Mouse (Mus musculus) limb, embryonic 12.5 days (tissue): ENCODE results near the gene Frat1. TPM values are rescaled to one million over a fixed set of nuclear protein-coding genes. Genes with fewer than 3 reads are reported as not detected.
"Not testable (repeated sequence)": the region's sequence is repeated elsewhere in the genome, so short reads cannot be mapped to it uniquely, and the experiment has no call there.

Experiments
- ATAC-seq: fragments of 200-750 bp; cut with Nextera tagmentation; 2 replicates; pipeline ENCODE4 v1.8.0; 2017; ENCODE audit warnings: low read depth, moderate TSS enrichment; ENCODE audit not compliant: insufficient number of reproducible peaks, insufficient read depth, low FRiP score, low TSS enrichment
- H3K27ac ChIP-seq: fragments of 300-500 bp; sonication (generic); 2 replicates; pipeline ENCODE4 v1.5.1; 2016; ENCODE audit warnings: mild to moderate bottlenecking, moderate library complexity
- H3K27me3 ChIP-seq: fragments of 300-500 bp; sonication (generic); 2 replicates; pipeline ENCODE4 v1.6.1; 2016; ENCODE audit warnings: mild to moderate bottlenecking, moderate library complexity
- H3K36me3 ChIP-seq: fragments of 300-500 bp; sonication (generic); 2 replicates; pipeline ENCODE4 v1.6.1; 2016; ENCODE audit warnings: mild to moderate bottlenecking, moderate library complexity
- H3K4me1 ChIP-seq: fragments of 300-500 bp; sonication (generic); replicated peaks from 2 replicates; pipeline ENCODE4 v1.6.1; 2016
- H3K4me2 ChIP-seq: fragments of 300-500 bp; sonication (generic); 2 replicates; pipeline ENCODE4 v1.6.1; 2016; ENCODE audit warnings: mild to moderate bottlenecking, moderate library complexity
- H3K4me3 ChIP-seq: fragments of 300-500 bp; sonication (generic); replicated peaks from 2 replicates; pipeline ENCODE4 v1.5.1; 2016; ENCODE audit warnings: mild to moderate bottlenecking
- H3K9ac ChIP-seq: fragments of 300-500 bp; sonication (generic); replicated peaks from 2 replicates; pipeline ENCODE4 v1.6.1; 2016; ENCODE audit warnings: mild to moderate bottlenecking, moderate library complexity
- H3K9me3 ChIP-seq: fragments of 300-500 bp; sonication (generic); 2 replicates; pipeline ENCODE4 v1.6.1; 2016; ENCODE audit warnings: mild to moderate bottlenecking, moderate library complexity
- WGBS: fragments of 180-500 bp; shearing (Covaris S2); methylation state at CpG from one replicate; pipeline ENCODE4 v1.1.7; 2016; 5-methylcytosine and 5-hydroxymethylcytosine counted together
- polyA plus RNA-seq: library from polyadenylated mRNA; unstranded; fragments of >200 nt; fragmentation: Nextera tagmentation; extraction: Ambion mirVana; gene quantifications from 2 replicates; pipeline ENCODE4 v1.2.1, GENCODE M21; 2016

Frat1 gene
- polyA plus RNA-seq, 1 experiment from 2014 or later = 6.2 TPM

DNA sequence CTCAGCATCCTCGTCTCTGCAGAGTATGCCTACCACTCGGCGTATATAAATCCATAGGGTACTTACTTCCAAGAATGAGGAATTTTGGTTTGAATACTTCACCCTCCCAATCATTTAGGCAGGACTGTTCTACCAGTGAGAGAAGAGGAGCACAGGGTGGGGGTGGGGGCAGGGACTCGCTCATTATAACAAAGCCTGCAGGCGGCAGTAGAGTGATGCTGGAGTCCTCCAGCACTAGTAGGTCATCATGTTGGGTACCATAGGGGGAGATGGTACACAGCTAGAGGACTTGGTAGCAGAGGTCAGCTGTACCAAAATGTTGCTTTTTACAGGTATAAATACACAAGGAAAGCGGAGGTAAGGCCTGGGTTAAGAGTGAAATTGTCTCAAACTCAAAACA lies 14.6 kb downstream of the Frat1 start:
- no peaks in the 10 kb centered on the region for H3K36me3 ChIP-seq
- WGBS = 83% methylated on average over 6 of the region's 6 CpGs

DNA sequence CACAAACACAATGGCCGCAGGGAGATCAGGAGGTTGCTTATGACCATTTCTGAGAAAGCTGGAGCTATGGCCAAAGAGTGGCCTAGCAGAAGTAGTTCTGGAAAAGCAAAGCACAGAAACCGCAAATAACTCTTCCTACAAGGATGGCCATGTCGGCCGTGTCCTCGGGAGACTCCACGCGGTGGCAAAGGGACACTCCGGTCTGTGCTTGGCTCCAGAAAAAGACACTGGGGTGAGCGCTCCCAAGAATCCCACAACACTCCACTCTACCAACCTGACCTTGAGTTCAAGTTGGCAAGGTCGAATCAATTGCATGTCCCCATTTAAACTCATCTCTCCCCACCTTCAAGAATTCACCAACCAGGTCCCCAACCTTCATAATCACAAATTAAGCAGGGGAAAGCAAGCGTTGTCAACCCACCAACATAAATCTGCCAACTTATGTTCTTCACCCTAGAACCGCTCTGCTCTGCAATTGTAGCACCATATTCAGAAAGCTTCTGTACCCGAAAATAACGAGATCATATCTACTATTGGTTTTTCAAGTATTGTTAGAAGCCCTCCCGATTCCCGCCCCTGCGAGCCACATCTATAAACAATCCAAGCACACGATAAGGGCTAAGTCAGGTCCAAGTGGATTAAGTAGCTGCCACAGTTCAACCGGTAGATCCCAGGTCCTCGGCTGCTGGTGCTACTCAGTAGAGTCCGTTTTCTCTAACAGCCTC lies 16.8 kb downstream of the Frat1 start:
- Histone ChIP-seq H3K27me3 (peaks cover 22% of the 10 kb centered on the region), H3K4me3 (peak overlapping the region; percentile 78), H3K9ac (peak overlapping the region; percentile 74), H3K36me3 (no peaks in the 10 kb centered on the region), H3K4me1 (peaks cover 26% of the 10 kb centered on the region), H3K27ac (peak overlapping the region; percentile 80; the same call in 1 of the 2 replicates), H3K4me2 (peak overlapping the region; percentile 100), H3K9me3 (no peaks in the 10 kb centered on the region)
- no peak for ATAC-seq
- WGBS = 19% methylated on average over 21 of the region's 21 CpGs

More for the DNA sequence above, 14.6 kb downstream of the Frat1 start:
- H3K4me1 ChIP-seq = peaks cover 11% of the 10 kb centered on the region; the same call in 1 of the 2 replicates
- no peaks in the 10 kb centered on the region for H3K9me3 ChIP-seq
- ATAC-seq = no peak
- H3K9ac ChIP-seq = no peak overlapping the region
- no peak overlapping the region for H3K4me3 ChIP-seq
- no peak overlapping the region for H3K4me2 ChIP-seq
- H3K27ac ChIP-seq = no peak overlapping the region
- H3K27me3 ChIP-seq = peaks cover 26% of the 10 kb centered on the region

DNA sequence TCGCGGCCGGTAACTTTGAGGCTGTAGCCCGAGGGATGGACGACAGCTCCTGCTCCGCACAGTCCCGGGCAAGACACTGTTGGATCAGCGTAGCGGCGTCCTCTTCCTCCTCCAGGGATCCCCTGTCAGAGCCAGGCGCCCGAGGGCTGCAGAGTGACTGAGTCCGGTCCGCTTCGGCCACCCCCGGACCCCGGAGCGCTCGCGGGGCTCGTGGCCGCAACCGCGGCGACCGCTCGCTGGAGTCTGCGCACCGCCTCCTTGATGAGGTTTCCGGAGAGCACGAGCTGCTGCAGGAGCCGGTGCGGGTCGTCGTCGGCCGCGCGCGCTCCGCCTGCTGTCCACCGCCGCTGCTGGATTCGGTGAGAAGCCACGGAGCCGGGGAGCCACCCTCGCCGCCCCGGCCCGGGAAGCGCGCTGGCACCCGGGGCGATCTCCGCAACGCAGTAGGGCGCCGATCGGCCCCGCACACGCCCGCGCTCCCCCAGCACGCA lies 17.4 kb downstream of the Frat1 start:
- under 1% methylated on average over 64 of the region's 64 CpGs for WGBS
- peak overlapping the region; percentile 80 for H3K27ac ChIP-seq
- peak overlapping the region; percentile 78 for H3K4me3 ChIP-seq
- H3K4me2 ChIP-seq = peak overlapping the region; percentile 100
- no peaks in the 10 kb centered on the region for H3K9me3 ChIP-seq
- ATAC-seq = no peak
- H3K4me1 ChIP-seq = peaks cover 26% of the 10 kb centered on the region
- no peaks in the 10 kb centered on the region for H3K36me3 ChIP-seq
- peaks cover 22% of the 10 kb centered on the region for H3K27me3 ChIP-seq
- peak overlapping the region; percentile 74 for H3K9ac ChIP-seq

DNA sequence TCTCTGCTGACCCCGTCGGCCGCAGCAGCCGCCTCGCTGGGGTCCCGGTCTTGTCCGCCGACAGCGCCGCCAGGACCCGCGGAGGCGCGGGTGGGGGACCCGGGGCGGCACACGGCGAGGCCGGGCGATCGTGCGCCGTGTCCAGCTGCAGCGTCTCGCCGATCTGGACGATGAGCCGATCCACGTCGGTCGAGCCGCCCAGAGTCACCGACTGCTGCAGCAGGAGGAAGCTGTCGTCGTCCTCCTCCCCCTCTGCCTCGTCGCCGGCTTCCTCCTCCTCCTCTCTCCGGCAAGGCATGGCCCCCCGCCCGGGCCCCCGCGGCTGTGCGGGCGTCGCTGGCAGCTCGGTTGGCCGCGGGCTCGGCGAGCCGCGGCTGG lies 17.8 kb downstream of the Frat1 start:
- H3K27me3 ChIP-seq = peaks cover 22% of the 10 kb centered on the region
- WGBS = 0% methylated on average over 22 of the region's 53 CpGs
- peak overlapping the region; percentile 78 for H3K4me3 ChIP-seq
- not testable (repeated sequence) for H3K9me3 ChIP-seq, H3K36me3 ChIP-seq
- ATAC-seq = peak; percentile 53
- peak overlapping the region; percentile 74 for H3K9ac ChIP-seq
- H3K4me2 ChIP-seq = peak overlapping the region; percentile 100
- H3K27ac ChIP-seq = peak overlapping the region; percentile 80
- H3K4me1 ChIP-seq = peaks cover 26% of the 10 kb centered on the region

DNA sequence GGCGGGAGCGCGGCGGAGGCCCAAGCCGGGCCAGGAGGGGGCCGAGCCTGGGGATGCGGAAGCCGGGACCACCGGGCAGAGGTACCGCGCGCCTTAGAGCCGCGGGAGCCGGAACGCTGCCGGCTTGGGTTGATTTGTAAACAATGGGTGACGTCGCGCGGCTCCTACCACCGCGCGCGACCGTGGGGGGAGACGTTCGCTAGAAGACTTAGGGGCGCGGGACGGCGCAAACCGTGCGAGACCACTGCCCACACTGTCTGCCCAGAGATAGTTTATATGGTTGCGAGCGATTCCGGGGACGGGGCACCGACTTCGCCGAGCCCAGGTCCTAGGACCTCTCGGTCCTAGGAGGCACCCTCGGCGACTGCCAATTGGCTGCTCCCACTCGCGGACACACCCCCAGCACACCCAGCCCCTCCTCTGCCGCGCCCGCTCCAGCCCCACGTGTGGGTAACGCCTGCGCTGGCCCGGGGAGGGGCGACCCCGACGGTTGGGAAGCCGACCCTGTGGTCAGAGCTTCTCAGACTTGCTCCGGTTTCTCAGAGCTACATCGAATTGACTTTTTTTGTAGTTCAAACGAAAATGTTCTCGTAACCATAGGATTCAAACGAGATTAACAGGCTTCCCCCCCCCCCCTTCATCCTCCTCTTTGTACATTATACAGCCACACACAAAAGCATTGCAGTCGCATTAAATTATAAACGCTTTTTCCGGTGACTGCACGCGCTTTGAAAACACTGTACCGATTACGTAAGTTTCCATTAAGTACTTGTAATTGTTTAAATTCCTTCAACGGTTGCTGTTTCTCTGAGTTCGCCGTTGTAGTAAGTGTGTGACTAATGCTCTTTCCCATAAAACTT lies 18.5 kb downstream of the Frat1 start, which contains the start of gene Frat2:
Frat2 (minus strand) TSS at position 141 of the 860 bp plus-strand sequence.
- ATAC-seq = peak; percentile 95
- Histone ChIP-seq H3K4me2 (peak within 1 kb of the TSS; percentile 100), H3K4me1 (peaks cover 26% of the 10 kb centered on the region), H3K36me3 (no peaks in the 10 kb centered on the region), H3K27me3 (peaks cover 22% of the 10 kb centered on the region), H3K9ac (peak within 1 kb of the TSS; percentile 74), H3K4me3 (peak within 1 kb of the TSS; percentile 78), H3K9me3 (no peaks in the 10 kb centered on the region), H3K27ac (peak within 1 kb of the TSS; percentile 80)
- WGBS = under 1% methylated on average over 66 of the region's 72 CpGs

DNA sequence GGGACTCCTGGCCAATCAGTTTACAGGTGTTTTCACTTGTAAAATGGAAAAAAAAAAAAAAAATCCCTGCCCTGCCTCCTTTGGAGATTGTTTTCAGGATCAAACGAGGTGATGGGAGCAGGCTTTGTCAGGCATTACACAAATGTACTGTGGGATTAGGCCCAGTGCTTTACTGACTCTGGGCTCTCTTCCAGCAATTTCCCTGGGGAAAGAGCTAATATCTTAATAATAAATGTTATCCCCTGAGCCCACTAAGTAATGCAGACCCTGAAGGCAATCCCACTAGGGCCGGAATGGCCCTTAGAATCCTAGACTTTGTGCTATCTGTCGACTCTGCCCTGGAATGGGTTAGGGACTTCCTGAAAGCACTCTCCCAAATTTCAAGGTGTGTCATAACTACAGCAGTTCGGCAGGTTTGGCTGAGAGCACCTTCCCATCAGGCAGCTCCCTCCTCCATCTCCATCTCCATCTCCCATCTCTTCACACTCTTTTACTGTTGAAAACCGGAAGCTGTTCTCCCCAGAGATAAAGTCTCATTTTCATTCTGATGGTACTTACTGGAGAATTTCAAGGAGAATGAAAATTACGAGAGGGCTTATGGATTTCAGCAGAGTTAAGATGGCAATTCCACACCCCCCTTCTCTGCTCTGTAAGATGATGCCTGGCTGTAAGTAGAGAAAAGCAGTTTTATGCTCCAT lies 20.4 kb downstream of the Frat1 start:
- Histone ChIP-seq H3K27ac (peak overlapping the region; percentile 87), H3K4me2 (peak overlapping the region; percentile 20), H3K27me3 (peaks cover 19% of the 10 kb centered on the region)

DNA sequence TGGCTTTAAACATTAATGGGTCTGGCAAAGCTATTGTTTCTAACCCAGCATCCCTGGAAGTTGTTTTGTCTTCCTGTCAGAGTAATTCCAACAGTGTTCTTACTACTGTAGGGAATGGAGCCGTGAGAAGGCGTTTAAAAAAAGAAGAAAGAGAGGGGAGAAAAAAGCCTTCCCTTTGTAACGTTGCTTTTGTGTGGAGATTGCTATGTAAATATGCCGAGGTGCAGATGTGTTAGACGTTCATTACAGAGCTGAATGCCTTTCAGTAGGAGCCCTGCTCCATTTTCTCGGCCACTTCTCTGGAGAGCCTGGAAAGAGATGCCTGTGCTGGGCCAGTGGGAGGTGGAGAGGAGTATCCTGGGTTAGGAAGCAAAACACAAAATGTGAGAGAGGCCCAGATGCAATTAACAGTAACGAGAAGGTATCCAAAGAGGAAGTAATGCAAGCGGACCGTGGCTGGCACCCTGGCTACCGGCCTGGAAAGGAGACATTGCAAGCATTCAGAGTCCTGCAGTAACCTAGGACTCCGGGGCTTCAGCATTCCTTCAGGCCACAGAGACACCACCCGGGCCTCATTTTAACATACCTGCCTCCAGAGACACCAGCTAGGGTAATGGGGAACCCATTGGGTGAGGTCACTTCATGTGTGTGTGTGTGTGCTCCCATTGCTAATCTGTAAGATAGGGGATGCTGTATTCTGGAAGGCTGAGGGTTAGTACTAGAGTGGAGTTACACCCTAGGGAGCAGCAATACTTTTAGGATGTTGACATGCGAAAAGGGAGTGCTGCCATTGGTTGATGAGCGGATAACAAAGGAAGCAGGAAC lies 21.2 kb downstream of the Frat1 start:
- WGBS = 28% methylated on average over 14 of the region's 14 CpGs
- Histone ChIP-seq H3K4me1 (peaks cover 26% of the 10 kb centered on the region), H3K27ac (peak overlapping the region; percentile 87), H3K4me3 (no peak overlapping the region), H3K36me3 (no peaks in the 10 kb centered on the region), H3K9ac (no peak overlapping the region), H3K27me3 (peaks cover 12% of the 10 kb centered on the region), H3K4me2 (peak overlapping the region; percentile 20), H3K9me3 (no peaks in the 10 kb centered on the region)
- ATAC-seq = no peak

More for the DNA sequence above, 20.4 kb downstream of the Frat1 start:
- Histone ChIP-seq H3K4me3 (no peak overlapping the region), H3K9me3 (no peaks in the 10 kb centered on the region), H3K9ac (no peak overlapping the region), H3K4me1 (peaks cover 26% of the 10 kb centered on the region), H3K36me3 (no peaks in the 10 kb centered on the region)
- ATAC-seq = no peak
- 24% methylated on average over 6 of the region's 6 CpGs for WGBS

DNA sequence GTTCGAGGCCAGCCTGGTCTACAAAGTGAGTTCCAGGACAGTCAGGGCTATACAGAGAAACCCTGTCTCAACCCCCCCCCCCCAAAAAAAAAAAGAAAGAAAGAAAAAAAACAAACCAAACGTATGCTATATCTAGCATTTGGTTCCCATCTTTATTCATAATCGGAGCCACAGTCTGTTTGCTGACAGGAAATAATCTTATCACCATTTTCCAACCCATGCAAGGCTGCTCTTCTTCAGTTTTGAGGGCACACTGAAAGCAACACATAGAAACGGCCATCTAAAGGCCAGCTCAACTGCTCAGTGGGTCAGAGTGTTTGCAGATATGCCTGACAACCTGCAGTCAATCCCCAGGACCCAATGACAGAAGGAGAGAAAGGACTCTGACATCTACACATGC lies 22.7 kb downstream of the Frat1 start:
- H3K36me3 ChIP-seq = no peaks in the 10 kb centered on the region
- ATAC-seq = no peak
- H3K27me3 ChIP-seq = no peaks in the 10 kb centered on the region; the same call in 1 of the 2 replicates
- no peak overlapping the region for H3K4me2 ChIP-seq
- no peak overlapping the region for H3K4me3 ChIP-seq
- no peaks in the 10 kb centered on the region for H3K9me3 ChIP-seq
- H3K27ac ChIP-seq = no peak overlapping the region
- 89% methylated on average over 4 of the region's 4 CpGs for WGBS
- H3K9ac ChIP-seq = no peak overlapping the region
- peaks cover 15% of the 10 kb centered on the region for H3K4me1 ChIP-seq

DNA sequence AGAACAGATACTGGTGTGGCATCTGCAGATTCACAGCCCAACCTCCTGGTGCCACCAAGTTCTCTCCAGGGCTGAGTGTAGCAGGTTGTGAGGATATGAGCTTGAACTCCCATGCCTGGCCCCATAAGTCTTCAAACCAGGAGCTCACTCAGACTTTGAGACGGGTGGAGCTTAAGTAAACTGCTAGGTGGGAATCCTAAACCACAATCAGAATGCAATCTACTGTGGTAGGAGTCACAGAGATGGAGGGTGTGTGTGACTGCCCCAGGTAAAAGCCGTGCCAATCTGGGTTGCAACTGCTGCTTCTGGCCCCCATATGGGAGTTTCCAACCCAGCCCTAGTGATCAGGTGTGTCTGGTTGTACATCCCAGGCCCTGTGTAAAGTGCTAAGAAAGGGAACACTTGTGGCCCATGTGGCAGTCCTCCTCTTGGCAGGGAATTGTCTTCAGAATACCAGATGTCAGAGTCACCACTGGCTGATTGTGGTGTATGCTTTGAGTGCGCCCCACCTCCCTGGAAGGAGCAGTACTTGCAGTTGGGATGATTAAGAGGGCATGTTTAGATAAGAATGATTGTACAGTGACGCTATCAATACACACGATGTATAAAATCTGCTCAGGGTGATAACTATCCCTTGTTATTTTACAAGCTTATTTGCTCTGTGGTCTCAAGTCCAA lies 27.5 kb downstream of the Frat1 start:
- peaks cover 7% of the 10 kb centered on the region for H3K4me1 ChIP-seq
- no peak for ATAC-seq
- 80% methylated on average over 5 of the region's 5 CpGs for WGBS
- no peaks in the 10 kb centered on the region for H3K9me3 ChIP-seq
- H3K27me3 ChIP-seq = no peaks in the 10 kb centered on the region
- H3K4me3 ChIP-seq = no peak overlapping the region
- H3K36me3 ChIP-seq = peaks cover 9% of the 10 kb centered on the region; the same call in 1 of the 2 replicates
- no peak overlapping the region for H3K9ac ChIP-seq
- H3K27ac ChIP-seq = no peak overlapping the region
- no peak overlapping the region for H3K4me2 ChIP-seq

DNA sequence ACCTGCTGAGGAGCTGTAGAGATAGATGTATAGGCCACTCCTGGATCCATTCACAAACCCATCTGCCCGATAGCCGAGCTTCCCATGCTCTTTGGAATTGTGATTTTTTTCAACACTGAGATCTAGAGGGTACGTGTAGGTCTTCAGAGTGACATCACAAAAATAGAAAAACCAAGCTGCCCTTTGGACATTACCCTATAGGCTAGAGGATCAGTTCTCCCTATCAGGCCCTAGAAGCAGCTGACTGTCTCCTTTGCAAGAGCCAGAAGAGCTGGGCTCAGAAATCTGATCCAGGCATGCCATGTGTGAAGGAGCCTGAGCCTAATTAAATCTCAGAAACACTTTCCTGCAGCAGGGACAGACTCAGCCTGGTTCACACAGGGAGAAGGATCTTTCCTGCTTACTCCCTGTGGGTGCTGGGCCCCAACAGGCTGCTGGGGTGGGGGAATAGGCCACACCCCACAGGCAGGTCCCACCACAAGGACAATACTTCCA lies 28.1 kb downstream of the Frat1 start:
- WGBS = 81% methylated on average over 3 of the region's 3 CpGs
- Histone ChIP-seq H3K36me3 (peaks cover 15% of the 10 kb centered on the region; the same call in 1 of the 2 replicates), H3K4me1 (peaks cover 7% of the 10 kb centered on the region), H3K9ac (no peak overlapping the region), H3K27ac (no peak overlapping the region), H3K4me2 (no peak overlapping the region), H3K4me3 (no peak overlapping the region), H3K27me3 (no peaks in the 10 kb centered on the region), H3K9me3 (no peaks in the 10 kb centered on the region)
- ATAC-seq = no peak
